Mouse (Mus musculus) embryonic fibroblast, embryonic 13.5 days (primary cell): ENCODE results near the gene Pole3.

ENCODE experiments used
- CTCF ChIP-seq: IDR thresholded peaks from 2 replicates; pipeline ENCODE4 v1.5.1; 2011; ENCODE audit warnings: mild to moderate bottlenecking, control low read depth, low read length, moderate library complexity, borderline replicate concordance; ENCODE audit not compliant: insufficient read depth
- POLR2A ChIP-seq: IDR thresholded peaks from 2 replicates; pipeline ENCODE4 v1.6.1; 2011; ENCODE audit warnings: low read depth, mild to moderate bottlenecking, control low read depth, low read length, moderate library complexity

DNA sequence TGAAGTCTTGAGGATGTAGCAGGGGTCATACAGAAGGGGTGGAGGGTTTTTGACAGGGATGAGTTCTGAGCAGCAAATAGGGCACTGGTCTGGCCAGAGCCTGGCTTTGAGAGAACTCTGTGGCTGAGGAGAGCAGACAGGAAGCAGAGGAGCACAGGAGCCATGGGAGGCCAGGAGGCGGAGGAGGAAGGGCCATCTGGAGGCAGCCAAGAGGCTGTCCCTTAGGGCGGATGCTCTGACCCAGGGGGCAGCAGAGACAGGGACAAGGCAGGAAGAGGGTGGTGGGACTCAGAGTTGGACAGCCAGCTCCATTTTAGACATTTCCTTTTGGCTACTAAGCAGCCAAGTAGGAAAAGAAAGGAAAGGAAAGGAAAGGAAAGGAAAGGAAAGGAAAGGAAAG, 8.8 kb downstream of the Pole3 start:
- TF ChIP-seq POLR2A (no peak), CTCF (no peak)
